Mouse (Mus musculus): ENCODE measurements around the gene Atp5l. TPM values are rescaled to one million over a fixed set of nuclear protein-coding genes. Genes with fewer than 3 reads are reported as not detected.

Gene Atp5l
- total RNA-seq, 1 experiment: 732 TPM

GRCm38 (mm10) chr9:44916196-44916595 is 4.3 kb downstream of the Atp5l start:
- no peak overlapping the region for H3K9ac ChIP-seq (ENCODE audit: insufficient read depth, low read depth, low read length, poor library complexity, severe bottlenecking)
- no peak overlapping the region for H3K4me3 ChIP-seq (ENCODE audit: insufficient read depth in 1 of 2, low read depth in 1 of 2, low read length in 2 of 2, poor library complexity in 1 of 2, severe bottlenecking in 1 of 2)
- DNase-seq (ENCODE audit: low read depth, low spot score): peak; percentile 28
- no peaks in the 10 kb centered on the region for H3K4me1 ChIP-seq (ENCODE audit: control insufficient read depth in 2 of 2, insufficient read depth in 2 of 2, low read length in 2 of 2, poor library complexity in 1 of 2)
- H3K27ac ChIP-seq (ENCODE audit: insufficient read depth, low read depth, low read length, poor library complexity, severe bottlenecking): no peak overlapping the region
- H3K36me3 ChIP-seq (ENCODE audit: control insufficient read depth, insufficient read depth, low read length, poor library complexity, severe bottlenecking): peaks cover 3% of the 10 kb centered on the region; the same call in 1 of the 2 replicates
- TF ChIP-seq MAFK (IDR thresholded peaks at IDR 0.05; ENCODE audit: insufficient read depth, low read depth, low read length) (no peak), CHD2 (IDR thresholded peaks at IDR 0.05; ENCODE audit: low read depth, low read length) (no peak), ZNF384 (IDR thresholded peaks at IDR 0.05; ENCODE audit: low read depth, low read length) (no peak), HCFC1 (IDR thresholded peaks at IDR 0.05; ENCODE audit: borderline replicate concordance, insufficient read depth, low read length) (no peak), ZC3H11A (IDR thresholded peaks at IDR 0.05; ENCODE audit: borderline replicate concordance, low read depth, low read length) (no peak)
- no peaks in the 10 kb centered on the region for H3K9me3 ChIP-seq (ENCODE audit: control insufficient read depth, insufficient read depth, low read depth, low read length)
- in situ Hi-C loops (cut with MboI; ENCODE audit: low sequenced_read_pairs in 2 of 2, unreplicated experiment in 2 of 2): no loop called here

- DNase-seq (ENCODE audit: low read depth, low spot score): no peak
- Histone ChIP-seq H3K4me3 (ENCODE audit: insufficient read depth in 1 of 2, low read depth in 1 of 2, low read length in 2 of 2, poor library complexity in 1 of 2, severe bottlenecking in 1 of 2) (no peak overlapping the region), H3K4me1 (ENCODE audit: control insufficient read depth in 2 of 2, insufficient read depth in 2 of 2, low read length in 2 of 2, poor library complexity in 1 of 2) (no peaks in the 10 kb centered on the region), H3K9ac (ENCODE audit: insufficient read depth, low read depth, low read length, poor library complexity, severe bottlenecking) (no peak overlapping the region), H3K36me3 (ENCODE audit: control insufficient read depth, insufficient read depth, low read length, poor library complexity, severe bottlenecking) (peaks cover 3% of the 10 kb centered on the region; the same call in 1 of the 2 replicates), H3K9me3 (ENCODE audit: control insufficient read depth, insufficient read depth, low read depth, low read length) (no peaks in the 10 kb centered on the region), H3K27ac (ENCODE audit: insufficient read depth, low read depth, low read length, poor library complexity, severe bottlenecking) (no peak overlapping the region)
- TF ChIP-seq CHD2 (IDR thresholded peaks at IDR 0.05; ENCODE audit: low read depth, low read length) (no peak), HCFC1 (IDR thresholded peaks at IDR 0.05; ENCODE audit: borderline replicate concordance, insufficient read depth, low read length) (no peak), ZC3H11A (IDR thresholded peaks at IDR 0.05; ENCODE audit: borderline replicate concordance, low read depth, low read length) (no peak), MAFK (IDR thresholded peaks at IDR 0.05; ENCODE audit: insufficient read depth, low read depth, low read length) (no peak), ZNF384 (IDR thresholded peaks at IDR 0.05; ENCODE audit: low read depth, low read length) (no peak)
- in situ Hi-C loops (cut with MboI; ENCODE audit: low sequenced_read_pairs in 2 of 2, unreplicated experiment in 2 of 2): no loop called here
Measured at GRCm38 (mm10) chr9:44914706-44915105, 5.8 kb downstream of the Atp5l start.

- Histone ChIP-seq H3K9ac (ENCODE audit: insufficient read depth, low read depth, low read length, poor library complexity, severe bottlenecking) (no peak overlapping the region), H3K4me1 (ENCODE audit: control insufficient read depth in 2 of 2, insufficient read depth in 2 of 2, low read length in 2 of 2, poor library complexity in 1 of 2) (no peaks in the 10 kb centered on the region), H3K4me3 (ENCODE audit: insufficient read depth in 1 of 2, low read depth in 1 of 2, low read length in 2 of 2, poor library complexity in 1 of 2, severe bottlenecking in 1 of 2) (no peak overlapping the region), H3K36me3 (ENCODE audit: control insufficient read depth, insufficient read depth, low read length, poor library complexity, severe bottlenecking) (peaks cover 3% of the 10 kb centered on the region; the same call in 1 of the 2 replicates), H3K9me3 (ENCODE audit: control insufficient read depth, insufficient read depth, low read depth, low read length) (no peaks in the 10 kb centered on the region), H3K27ac (ENCODE audit: insufficient read depth, low read depth, low read length, poor library complexity, severe bottlenecking) (no peak overlapping the region)
- DNase-seq (ENCODE audit: low read depth, low spot score): no peak
- TF ChIP-seq MAFK (IDR thresholded peaks at IDR 0.05; ENCODE audit: insufficient read depth, low read depth, low read length): no peak
- no peak for TF ChIP-seq ZNF384 (IDR thresholded peaks at IDR 0.05; ENCODE audit: low read depth, low read length)
- TF ChIP-seq ZC3H11A (IDR thresholded peaks at IDR 0.05; ENCODE audit: borderline replicate concordance, low read depth, low read length): no peak
- TF ChIP-seq HCFC1 (IDR thresholded peaks at IDR 0.05; ENCODE audit: borderline replicate concordance, insufficient read depth, low read length): no peak
- in situ Hi-C loops (cut with MboI; ENCODE audit: low sequenced_read_pairs in 2 of 2, unreplicated experiment in 2 of 2): no loop called here
Measured at GRCm38 (mm10) chr9:44911365-44911764, 9.2 kb downstream of the Atp5l start.

GRCm38 (mm10) chr9:44905620-44906019 is 14.9 kb downstream of the Atp5l start:
- DNase-seq (ENCODE audit: low read depth, low spot score): no peak
- H3K9ac ChIP-seq (ENCODE audit: insufficient read depth, low read depth, low read length, poor library complexity, severe bottlenecking): no peak overlapping the region
- no peaks in the 10 kb centered on the region for H3K36me3 ChIP-seq (ENCODE audit: control insufficient read depth, insufficient read depth, low read length, poor library complexity, severe bottlenecking)
- no peaks in the 10 kb centered on the region for H3K4me1 ChIP-seq (ENCODE audit: control insufficient read depth in 2 of 2, insufficient read depth in 2 of 2, low read length in 2 of 2, poor library complexity in 1 of 2)
- in situ Hi-C loops (cut with MboI; ENCODE audit: low sequenced_read_pairs in 2 of 2, unreplicated experiment in 2 of 2): no loop called here
- no peaks in the 10 kb centered on the region for H3K9me3 ChIP-seq (ENCODE audit: control insufficient read depth, insufficient read depth, low read depth, low read length)
- H3K4me3 ChIP-seq (ENCODE audit: insufficient read depth in 1 of 2, low read depth in 1 of 2, low read length in 2 of 2, poor library complexity in 1 of 2, severe bottlenecking in 1 of 2): no peak overlapping the region
- TF ChIP-seq ZNF384 (IDR thresholded peaks at IDR 0.05; ENCODE audit: low read depth, low read length) (no peak), HCFC1 (IDR thresholded peaks at IDR 0.05; ENCODE audit: borderline replicate concordance, insufficient read depth, low read length) (no peak), ZC3H11A (IDR thresholded peaks at IDR 0.05; ENCODE audit: borderline replicate concordance, low read depth, low read length) (no peak), CHD2 (IDR thresholded peaks at IDR 0.05; ENCODE audit: low read depth, low read length) (no peak), MAFK (IDR thresholded peaks at IDR 0.05; ENCODE audit: insufficient read depth, low read depth, low read length) (no peak)
- no peak overlapping the region for H3K27ac ChIP-seq (ENCODE audit: insufficient read depth, low read depth, low read length, poor library complexity, severe bottlenecking)

GRCm38 (mm10) chr9:44904964-44905363 is 15.6 kb downstream of the Atp5l start:
- H3K36me3 ChIP-seq (ENCODE audit: control insufficient read depth, insufficient read depth, low read length, poor library complexity, severe bottlenecking): no peaks in the 10 kb centered on the region
- H3K27ac ChIP-seq (ENCODE audit: insufficient read depth, low read depth, low read length, poor library complexity, severe bottlenecking): no peak overlapping the region
- H3K9ac ChIP-seq (ENCODE audit: insufficient read depth, low read depth, low read length, poor library complexity, severe bottlenecking): no peak overlapping the region
- TF ChIP-seq MAFK (IDR thresholded peaks at IDR 0.05; ENCODE audit: insufficient read depth, low read depth, low read length) (no peak), CHD2 (IDR thresholded peaks at IDR 0.05; ENCODE audit: low read depth, low read length) (no peak), HCFC1 (IDR thresholded peaks at IDR 0.05; ENCODE audit: borderline replicate concordance, insufficient read depth, low read length) (no peak), ZC3H11A (IDR thresholded peaks at IDR 0.05; ENCODE audit: borderline replicate concordance, low read depth, low read length) (no peak), ZNF384 (IDR thresholded peaks at IDR 0.05; ENCODE audit: low read depth, low read length) (no peak)
- no peaks in the 10 kb centered on the region for H3K4me1 ChIP-seq (ENCODE audit: control insufficient read depth in 2 of 2, insufficient read depth in 2 of 2, low read length in 2 of 2, poor library complexity in 1 of 2)
- in situ Hi-C loops (cut with MboI; ENCODE audit: low sequenced_read_pairs in 2 of 2, unreplicated experiment in 2 of 2): no loop called here
- no peaks in the 10 kb centered on the region for H3K9me3 ChIP-seq (ENCODE audit: control insufficient read depth, insufficient read depth, low read depth, low read length)
- H3K4me3 ChIP-seq (ENCODE audit: insufficient read depth in 1 of 2, low read depth in 1 of 2, low read length in 2 of 2, poor library complexity in 1 of 2, severe bottlenecking in 1 of 2): no peak overlapping the region
- DNase-seq (ENCODE audit: low read depth, low spot score): no peak

Data from ES-E14 (cell line).